Mouse (Mus musculus): ENCODE results near the gene Sfrp2.

DNA sequence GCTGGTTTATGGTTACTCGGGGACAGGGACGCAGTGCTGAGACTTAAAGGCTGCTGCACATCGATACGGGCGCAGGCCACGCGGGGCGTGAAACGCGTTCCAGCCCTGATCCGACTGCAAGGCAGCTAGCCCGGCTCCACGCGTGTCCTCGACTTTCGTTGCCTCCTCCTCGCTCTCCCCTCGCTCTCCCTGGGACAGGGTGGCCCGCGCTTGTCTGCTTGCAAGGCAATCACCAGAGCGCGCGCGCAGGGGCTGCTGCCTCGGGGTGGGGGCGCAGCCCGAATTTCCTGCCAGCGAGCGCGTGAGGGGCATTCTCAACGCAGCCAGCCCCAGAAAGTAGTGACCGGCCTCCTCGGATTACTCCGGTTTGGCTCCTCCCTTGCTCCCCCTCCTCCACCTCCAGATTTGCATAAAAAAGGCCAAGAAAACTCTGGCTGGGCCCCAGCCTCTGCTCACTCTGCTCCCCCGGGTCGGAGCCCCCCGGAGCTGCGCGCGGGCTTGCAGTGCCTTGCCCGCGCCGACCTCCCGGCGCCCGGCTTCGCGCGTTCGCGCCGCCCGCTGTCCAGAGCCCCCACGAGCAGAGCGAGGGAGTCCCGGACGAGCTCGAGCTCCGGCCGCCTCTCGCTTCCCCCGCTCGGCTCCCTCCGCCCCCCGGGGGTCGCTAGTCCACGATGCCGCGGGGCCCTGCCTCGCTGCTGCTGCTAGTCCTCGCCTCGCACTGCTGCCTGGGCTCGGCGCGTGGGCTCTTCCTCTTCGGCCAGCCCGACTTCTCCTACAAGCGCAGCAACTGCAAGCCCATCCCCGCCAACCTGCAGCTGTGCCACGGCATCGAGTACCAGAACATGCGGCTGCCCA, at the start of gene Sfrp2:
- TF ChIP-seq GATA1 (IDR thresholded peaks at IDR 0.05; ENCODE audit: low read depth, low read length) = no peak
- TF ChIP-seq EP300 (IDR thresholded peaks at IDR 0.05; ENCODE audit: low read depth in 1 of 2, low read length in 2 of 2) = no peak
- no peak for TF ChIP-seq TCF12 (IDR thresholded peaks at IDR 0.05; ENCODE audit: low read depth, low read length)
- TF ChIP-seq SIN3A (IDR thresholded peaks at IDR 0.05; ENCODE audit: low read length) = no peak
- TF ChIP-seq TAL1 (IDR thresholded peaks at IDR 0.05; ENCODE audit: low read length) = no peak
- no peak for TF ChIP-seq POLR2AphosphoS5 (IDR thresholded peaks at IDR 0.05; ENCODE audit: borderline replicate concordance, low read depth, low read length)
- no peak for TF ChIP-seq KAT2A (conservative IDR thresholded peaks at IDR 0.05; ENCODE audit: low read depth, low read length)
- TF ChIP-seq GABPA (IDR thresholded peaks at IDR 0.05; ENCODE audit: low read depth, low read length) = no peak
- TF ChIP-seq CTCF (IDR thresholded peaks at IDR 0.05 in 2 of 3, conservative IDR thresholded peaks at IDR 0.05 in 1 of 3; ENCODE audit: control insufficient read depth in 1 of 3, insufficient read depth in 1 of 3, low read depth in 2 of 3, low read length in 3 of 3, poor library complexity in 1 of 3, severe bottlenecking in 1 of 3) = no peak
- TF ChIP-seq POLR2AphosphoS2 (IDR thresholded peaks at IDR 0.05; ENCODE audit: low read length) = no peak
- no peak for TF ChIP-seq TBP (IDR thresholded peaks at IDR 0.05; ENCODE audit: low read depth, low read length)
- TF ChIP-seq NRF1 (IDR thresholded peaks at IDR 0.05; ENCODE audit: insufficient read depth, low read depth, low read length, poor library complexity, severe bottlenecking) = no peak
- no peak for TF ChIP-seq POLR2A (IDR thresholded peaks at IDR 0.05; ENCODE audit: control insufficient read depth in 1 of 2, insufficient read depth in 1 of 2, low read depth in 1 of 2, low read length in 2 of 2, poor library complexity in 1 of 2)
